In genomic region chr2:108302776-108303175, GRCm38 (mm10) we compare ENCODE assay signal across 30 mouse cellular contexts.
DNase-seq lines count a peak whose midpoint lies in the region; ATAC-seq and TF ChIP-seq lines count a peak whose summit lies in the region.
"Had no signal": no experiment of that assay in that cellular context is flagged by ENCODE, and none has a peak within 500 bp of the region (broad histone marks: within the 10 kb centered on the region; RNA-seq: fewer than 3 reads in every experiment).

No protein-coding gene starts in this region.

- H3K4me2 ChIP-seq in midbrain, postnatal 0 days (ENCODE audit: low read depth, low read length, poor library complexity, severe bottlenecking), result no peak overlapping the region
- H3K4me2 ChIP-seq: embryonic facial prominence, embryonic 13.5 days; forebrain, embryonic 13.5 days; hindbrain, embryonic 14.5 days; limb, embryonic 12.5 days; liver, embryonic 12.5 days; midbrain, embryonic 12.5 days had no signal

- no peak for TF ChIP-seq CTCF in layer of hippocampus, adult 2 months (conservative IDR thresholded peaks at IDR 0.05)
- TF ChIP-seq CTCF in midbrain, postnatal 0 days (IDR thresholded peaks at IDR 0.05), result no peak

- peak; percentile 21 to 67 for DNase-seq in layer of hippocampus, adult 2 months (ENCODE audit: low spot score in 2 of 2)
- no peak for DNase-seq in layer of hippocampus, adult 9-10 months (ENCODE audit: low spot score)
- DNase-seq in 3T3-L1 (ENCODE audit: low read depth, low spot score), result peak; percentile 71
- DNase-seq in frontal cortex, postnatal 36 days (ENCODE audit: low spot score in 2 of 2), result peak; percentile 28 to 50
- DNase-seq in left cerebral cortex, postnatal 36 days (ENCODE audit: low spot score in 2 of 2), result peak; percentile 12 to 19
- no peak for DNase-seq in Muller cell, postnatal 12 days (ENCODE audit: inconsistent ontology term)
- no peak for DNase-seq in midbrain, postnatal 0 days (ENCODE audit: low spot score)
- DNase-seq: adrenal gland, adult 2 months; cerebellum, adult 2 months; cerebellum, postnatal 25 days; embryo, embryonic 11 days; gastrocnemius, postnatal 10 days; heart, postnatal 4 days; kidney, adult 8-10 months; kidney, postnatal 10 days; lung, adult 2 months; lung, postnatal 14 days; spleen, adult 18-20 months; thymus, postnatal 14 days had no signal

- no peak for ATAC-seq in erythroid progenitor cell, adult 5-6 weeks (replicated peaks; ENCODE audit: low FRiP score, poor library complexity, severe bottlenecking)
- no peak for ATAC-seq in midbrain, postnatal 0 days (ENCODE audit: low FRiP score)
- ATAC-seq: CD4-positive, CD25-positive, alpha-beta regulatory T cell, adult 4 months; forebrain, embryonic 13.5 days; liver, embryonic 12.5 days; Patski had no signal

- H3K4me1 ChIP-seq in midbrain, postnatal 0 days (ENCODE audit: insufficient read depth, low read length), result no peaks in the 10 kb centered on the region
- H3K4me1 ChIP-seq: embryonic facial prominence, embryonic 13.5 days; forebrain, embryonic 13.5 days; heart, embryonic 10.5 days; limb, embryonic 12.5 days; liver, embryonic 12.5 days; midbrain, embryonic 12.5 days had no signal

- no peaks in the 10 kb centered on the region for H3K36me3 ChIP-seq in midbrain, postnatal 0 days (ENCODE audit: insufficient read depth, low read length)
- H3K36me3 ChIP-seq: embryonic facial prominence, embryonic 13.5 days; heart, embryonic 10.5 days; limb, embryonic 12.5 days; liver, embryonic 12.5 days; midbrain, embryonic 12.5 days had no signal

- H3K27me3 ChIP-seq in midbrain, postnatal 0 days (ENCODE audit: insufficient read depth, low read length), result no peaks in the 10 kb centered on the region
- H3K27me3 ChIP-seq: embryonic facial prominence, embryonic 13.5 days; forebrain, embryonic 13.5 days; limb, embryonic 12.5 days; liver, embryonic 12.5 days; midbrain, embryonic 12.5 days; Patski had no signal

- H3K4me3 ChIP-seq in layer of hippocampus, adult 2 months, result no peak overlapping the region
- no peak overlapping the region for H3K4me3 ChIP-seq in midbrain, postnatal 0 days (ENCODE audit: low read depth, low read length)
- H3K4me3 ChIP-seq: embryonic facial prominence, embryonic 13.5 days; erythroblast, embryonic 14.5 days; forebrain, embryonic 13.5 days; heart, embryonic 10.5 days; limb, embryonic 12.5 days; liver, embryonic 12.5 days; midbrain, embryonic 12.5 days had no signal

- H3K9me3 ChIP-seq in midbrain, postnatal 0 days (ENCODE audit: low read length), result no peaks in the 10 kb centered on the region
- H3K9me3 ChIP-seq: embryonic facial prominence, embryonic 13.5 days; forebrain, embryonic 13.5 days; heart, embryonic 10.5 days; limb, embryonic 12.5 days; liver, embryonic 12.5 days; midbrain, embryonic 12.5 days had no signal

- WGBS in midbrain, postnatal 0 days, result 83% methylated on average over 3 of the region's 3 CpGs

- intact Hi-C loops in left cerebral cortex, postnatal 36 days (cut with DNase I), result loop anchor here (10.0 kb wide), 1 partner anchor 1392 kb away; no protein-coding TSS in a partner anchor

- H3K9ac ChIP-seq in midbrain, postnatal 0 days (replicated peaks; ENCODE audit: low read length, poor library complexity, severe bottlenecking), result no peak overlapping the region
- H3K9ac ChIP-seq: embryonic facial prominence, embryonic 13.5 days; forebrain, embryonic 13.5 days; hindbrain, embryonic 14.5 days; limb, embryonic 12.5 days; liver, embryonic 12.5 days; midbrain, embryonic 12.5 days had no signal

- peak overlapping the region; percentile 47 for H3K27ac ChIP-seq in layer of hippocampus, adult 2 months
- H3K27ac ChIP-seq in midbrain, postnatal 0 days (ENCODE audit: low read depth, low read length), result no peak overlapping the region
- H3K27ac ChIP-seq: embryonic facial prominence, embryonic 13.5 days; forebrain, embryonic 13.5 days; heart, embryonic 10.5 days; hindbrain, embryonic 14.5 days; limb, embryonic 12.5 days; liver, embryonic 12.5 days; midbrain, embryonic 12.5 days had no signal

Comparison
In these comparisons a context has a peak if more than half of its experiments do, and no peak if none do; other contexts are left out.
1. DNase-seq: peak in layer of hippocampus, adult 2 months (2 of 2), 3T3-L1 (single experiment), frontal cortex, postnatal 36 days (2 of 2) and left cerebral cortex, postnatal 36 days (2 of 2); none in layer of hippocampus, adult 9-10 months (single experiment), Muller cell, postnatal 12 days (single experiment) and midbrain, postnatal 0 days (single experiment).